Mouse (Mus musculus): ENCODE measurements around the gene Prkacb.

DNA sequence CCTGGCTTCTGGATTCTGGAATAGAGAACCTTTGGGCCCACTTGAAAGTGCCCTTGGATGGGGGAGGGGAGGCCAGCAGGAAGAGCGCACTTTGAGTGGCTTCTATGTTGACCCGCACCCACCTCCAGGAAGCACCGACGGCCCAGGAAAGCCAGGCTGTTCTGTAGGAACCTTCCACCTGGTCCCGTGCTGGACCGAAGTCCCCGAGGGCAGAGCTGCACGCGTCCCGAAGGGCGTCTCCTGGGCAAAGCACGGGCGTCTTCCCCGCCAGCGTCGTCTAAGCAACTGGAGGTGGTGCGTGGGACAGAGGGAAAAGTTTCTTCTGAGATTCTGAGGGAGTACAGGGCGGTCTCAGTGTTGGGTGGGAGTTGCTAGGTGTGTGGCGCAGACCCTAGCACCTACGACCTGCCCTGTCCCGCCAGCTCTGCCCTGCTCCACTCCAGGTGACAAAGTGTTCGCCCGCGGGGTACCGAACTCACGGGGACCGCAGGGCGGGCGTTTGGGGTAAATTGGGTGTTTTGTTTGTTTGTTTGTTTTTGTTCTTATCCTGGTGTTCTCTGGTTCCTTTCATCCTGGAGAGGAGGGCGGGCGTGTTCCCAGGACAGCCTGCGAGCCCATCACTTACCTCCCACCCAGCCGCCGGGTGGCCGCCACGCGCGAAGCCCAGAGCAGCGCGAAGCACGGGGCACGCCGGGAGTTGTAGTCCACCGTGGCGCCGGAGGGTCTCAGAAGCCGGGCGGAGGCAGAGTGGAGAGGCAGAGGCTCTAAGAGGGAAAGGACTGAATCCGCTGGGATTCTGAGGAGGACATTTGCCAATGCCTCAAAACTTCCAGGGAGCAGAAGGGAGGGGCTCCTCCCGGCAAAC is 127.7 kb downstream of the Prkacb start, which contains the start of gene Samd13:
- TF ChIP-seq POLR2A (IDR thresholded peaks at IDR 0.05; ENCODE audit: insufficient read depth, low read length) (no peak), CTCF (IDR thresholded peaks at IDR 0.05; ENCODE audit: low read depth, low read length) (no peak), EP300 (IDR thresholded peaks at IDR 0.05; ENCODE audit: insufficient read depth, low read depth, low read length) (no peak)
